Mouse (Mus musculus) heart, adult 2 months (tissue): ENCODE measurements around the gene Tpsg1.

ENCODE experiments used
- CTCF ChIP-seq: fragments of 200-600 bp; IDR thresholded peaks from 2 replicates; pipeline ENCODE4 v1.8.1; 2022; ENCODE audit warnings: antibody characterized with exemption, mild to moderate bottlenecking, moderate library complexity
- POLR2A ChIP-seq: fragments of 200-500 bp; IDR thresholded peaks from 2 replicates; pipeline ENCODE4 v1.6.1; 2011; ENCODE audit warnings: mild to moderate bottlenecking, low read depth, low read length, control low read depth; ENCODE audit not compliant: insufficient read depth

DNA sequence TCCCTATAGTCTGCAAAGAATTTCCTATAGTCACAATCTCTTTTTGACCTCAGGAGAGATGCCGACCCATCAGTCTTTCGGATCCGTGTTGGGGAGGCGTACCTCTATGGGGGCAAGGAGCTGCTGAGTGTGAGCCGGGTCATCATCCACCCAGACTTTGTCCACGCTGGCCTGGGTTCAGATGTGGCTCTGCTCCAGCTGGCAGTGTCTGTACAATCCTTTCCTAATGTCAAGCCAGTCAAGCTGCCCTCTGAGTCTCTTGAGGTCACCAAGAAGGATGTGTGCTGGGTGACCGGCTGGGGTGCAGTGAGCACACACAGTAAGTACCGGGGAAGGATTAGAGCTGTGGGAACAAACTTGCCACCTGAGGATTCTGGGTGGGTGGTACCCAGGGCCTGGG, 48.3 kb upstream of the Tpsg1 start:
- TF ChIP-seq CTCF = no peak
- no peak for TF ChIP-seq POLR2A
